Mouse (Mus musculus) lung, embryonic 16.5 days (tissue): Measurements from ENCODE around the gene Hes1. TPM values are rescaled to one million over a fixed set of nuclear protein-coding genes. Genes with fewer than 3 reads are reported as not detected.

Experiments
- ATAC-seq: fragments of 200-750 bp; cut with Nextera tagmentation; 2 replicates; pipeline ENCODE4 v1.8.0; 2017; ENCODE audit warnings: low read depth, mild to moderate bottlenecking, moderate library complexity
- H3K27ac ChIP-seq: fragments of 300-500 bp; sonication (generic); 2 replicates; pipeline ENCODE4 v1.5.1; 2014; ENCODE audit warnings: mild to moderate bottlenecking, control low read depth, low read length
- H3K27me3 ChIP-seq: fragments of 300-500 bp; sonication (generic); 2 replicates; pipeline ENCODE4 v1.6.1; 2014; ENCODE audit warnings: low read depth, low read length, mixed read lengths; ENCODE audit not compliant: control insufficient read depth, insufficient read depth
- H3K36me3 ChIP-seq: fragments of 300-500 bp; sonication (generic); 2 replicates; pipeline ENCODE4 v1.6.1; 2014; ENCODE audit warnings: low read length; ENCODE audit not compliant: control insufficient read depth, insufficient read depth
- H3K4me1 ChIP-seq: fragments of 300-500 bp; sonication (generic); replicated peaks from 2 replicates; pipeline ENCODE4 v1.6.1; 2014; ENCODE audit warnings: low read length, mixed read lengths; ENCODE audit not compliant: control insufficient read depth, insufficient read depth
- H3K4me2 ChIP-seq: fragments of 300-500 bp; sonication (generic); 2 replicates; pipeline ENCODE4 v1.6.1; 2014; ENCODE audit warnings: low read depth, low read length, control low read depth
- H3K4me3 ChIP-seq: fragments of 300-500 bp; sonication (generic); 2 replicates; pipeline ENCODE4 v1.5.1; 2014; ENCODE audit warnings: mild to moderate bottlenecking, low read length, control low read depth
- H3K9ac ChIP-seq: fragments of 300-500 bp; sonication (generic); 2 replicates; pipeline ENCODE4 v1.6.1; 2014; ENCODE audit warnings: low read length, control low read depth
- H3K9me3 ChIP-seq: fragments of 300-500 bp; sonication (generic); 2 replicates; pipeline ENCODE4 v1.6.1; 2016; ENCODE audit warnings: low read length; ENCODE audit not compliant: control insufficient read depth
- WGBS: fragments of 180-500 bp; shearing (Covaris S2); extraction: QIAGEN DNeasy Blood & Tissue Kit; methylation state at CpG from one replicate; pipeline ENCODE4 v1.1.7; 2014; 5-methylcytosine and 5-hydroxymethylcytosine counted together
- polyA plus RNA-seq: library from polyadenylated mRNA; unstranded; fragments of >200 nt; fragmentation: Nextera tagmentation; extraction: Ambion mirVana; gene quantifications from 2 replicates; pipeline ENCODE4 v1.2.1, GENCODE M21; 2015

The Hes1 gene
- polyA plus RNA-seq, 1 experiment from 2014 or later = 40.7 TPM

DNA sequence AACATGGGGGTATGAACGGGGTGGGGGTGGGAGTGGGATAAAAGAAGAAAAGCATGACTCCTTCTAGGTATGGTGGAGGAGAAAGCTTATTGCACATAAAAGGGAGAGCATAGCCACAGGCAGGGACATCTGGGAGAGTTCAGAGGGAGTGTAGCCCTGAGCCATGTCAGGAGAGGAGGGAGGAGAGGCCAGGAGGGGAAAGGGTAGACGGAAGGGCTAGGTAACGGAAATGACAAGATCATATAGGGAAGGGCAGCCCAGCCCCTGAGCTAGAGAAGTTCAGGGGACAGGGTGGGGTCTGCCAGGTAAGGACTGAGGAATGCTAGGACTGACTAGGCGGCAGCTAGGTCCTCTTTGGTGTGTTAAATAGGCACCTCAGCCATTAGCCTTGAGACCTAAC is 17.8 kb downstream of the Hes1 start:
- Histone ChIP-seq H3K36me3 (no peaks in the 10 kb centered on the region), H3K9me3 (no peaks in the 10 kb centered on the region), H3K4me2 (no peak overlapping the region), H3K4me1 (peaks cover 18% of the 10 kb centered on the region), H3K27me3 (no peaks in the 10 kb centered on the region), H3K4me3 (no peak overlapping the region), H3K9ac (no peak overlapping the region), H3K27ac (no peak overlapping the region)
- ATAC-seq = no peak
- 78% methylated on average over 4 of the region's 4 CpGs for WGBS

DNA sequence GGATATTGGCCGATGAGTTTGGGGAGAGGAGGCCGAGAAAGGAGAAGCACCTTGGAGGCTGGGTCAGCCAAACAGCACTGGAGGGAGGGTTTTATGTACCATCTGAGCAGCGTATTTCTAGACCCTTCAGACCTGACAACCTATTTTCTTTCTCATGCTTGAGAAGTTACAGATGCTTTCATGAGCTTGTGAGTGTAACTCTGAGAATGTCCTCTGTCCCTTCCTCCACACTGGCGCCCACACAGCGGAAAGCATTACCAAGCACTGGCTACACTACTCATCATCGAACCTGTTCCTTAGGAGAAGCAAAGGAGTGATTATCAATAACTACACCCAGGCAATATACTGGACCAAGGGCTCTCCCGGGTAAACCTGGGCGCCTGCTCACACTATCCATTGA is 18.8 kb downstream of the Hes1 start:
- ATAC-seq = no peak
- Histone ChIP-seq H3K9me3 (no peaks in the 10 kb centered on the region), H3K27ac (no peak overlapping the region), H3K27me3 (no peaks in the 10 kb centered on the region), H3K4me2 (no peak overlapping the region), H3K4me3 (no peak overlapping the region), H3K9ac (no peak overlapping the region), H3K4me1 (peaks cover 18% of the 10 kb centered on the region), H3K36me3 (no peaks in the 10 kb centered on the region)
- 93% methylated on average over 8 of the region's 8 CpGs for WGBS

DNA sequence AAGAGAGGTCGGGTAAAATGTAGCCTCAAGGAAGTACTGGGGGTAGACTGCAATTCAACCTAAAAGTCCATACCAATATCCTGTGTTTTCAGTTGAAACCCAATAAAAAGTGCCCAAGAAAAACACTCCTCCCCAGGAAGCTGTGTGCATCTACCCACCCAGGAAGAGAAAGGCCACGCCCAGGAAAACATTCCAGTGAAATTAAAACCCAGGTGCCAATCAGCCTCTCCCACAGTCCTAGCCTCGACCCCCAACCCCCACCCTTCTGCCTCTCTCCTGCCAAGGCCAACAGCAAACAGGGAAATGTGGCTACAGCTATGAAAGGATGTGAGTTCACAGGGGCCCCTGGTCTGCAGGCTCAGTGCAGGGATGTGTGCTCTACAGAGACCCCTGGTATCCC is 19.4 kb downstream of the Hes1 start:
- Histone ChIP-seq H3K27me3 (no peaks in the 10 kb centered on the region), H3K9ac (no peak overlapping the region), H3K9me3 (no peaks in the 10 kb centered on the region), H3K4me3 (no peak overlapping the region), H3K4me2 (no peak overlapping the region), H3K4me1 (peaks cover 18% of the 10 kb centered on the region), H3K27ac (no peak overlapping the region), H3K36me3 (no peaks in the 10 kb centered on the region)
- WGBS = 58% methylated on average over 3 of the region's 3 CpGs
- no peak for ATAC-seq

DNA sequence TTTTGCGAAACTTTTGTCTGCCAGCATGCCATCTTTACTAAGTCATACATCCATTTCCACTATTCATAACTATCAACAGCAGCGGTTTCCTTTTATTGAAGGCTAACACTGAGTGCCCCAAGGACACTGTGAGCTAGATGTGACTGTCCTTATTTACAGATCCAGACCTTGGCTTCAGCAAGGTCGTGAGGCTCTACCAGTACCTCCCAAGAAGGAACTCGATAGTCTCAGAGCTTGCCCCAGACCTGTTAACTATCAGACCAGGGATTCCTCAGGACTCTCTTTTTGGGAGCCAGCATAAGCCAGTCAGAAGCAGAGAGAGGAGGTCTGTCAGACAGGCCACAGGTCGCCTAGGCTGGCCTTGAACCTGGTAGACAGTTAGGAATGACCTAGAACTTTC is 24.5 kb downstream of the Hes1 start:
- no peaks in the 10 kb centered on the region for H3K36me3 ChIP-seq
- peaks cover 15% of the 10 kb centered on the region for H3K4me1 ChIP-seq
- no peak for ATAC-seq
- no peak overlapping the region for H3K4me2 ChIP-seq
- H3K9me3 ChIP-seq = no peaks in the 10 kb centered on the region
- H3K27me3 ChIP-seq = no peaks in the 10 kb centered on the region
- H3K9ac ChIP-seq = no peak overlapping the region
- H3K4me3 ChIP-seq = no peak overlapping the region
- WGBS = 80% methylated on average over 5 of the region's 5 CpGs
- no peak overlapping the region for H3K27ac ChIP-seq

DNA sequence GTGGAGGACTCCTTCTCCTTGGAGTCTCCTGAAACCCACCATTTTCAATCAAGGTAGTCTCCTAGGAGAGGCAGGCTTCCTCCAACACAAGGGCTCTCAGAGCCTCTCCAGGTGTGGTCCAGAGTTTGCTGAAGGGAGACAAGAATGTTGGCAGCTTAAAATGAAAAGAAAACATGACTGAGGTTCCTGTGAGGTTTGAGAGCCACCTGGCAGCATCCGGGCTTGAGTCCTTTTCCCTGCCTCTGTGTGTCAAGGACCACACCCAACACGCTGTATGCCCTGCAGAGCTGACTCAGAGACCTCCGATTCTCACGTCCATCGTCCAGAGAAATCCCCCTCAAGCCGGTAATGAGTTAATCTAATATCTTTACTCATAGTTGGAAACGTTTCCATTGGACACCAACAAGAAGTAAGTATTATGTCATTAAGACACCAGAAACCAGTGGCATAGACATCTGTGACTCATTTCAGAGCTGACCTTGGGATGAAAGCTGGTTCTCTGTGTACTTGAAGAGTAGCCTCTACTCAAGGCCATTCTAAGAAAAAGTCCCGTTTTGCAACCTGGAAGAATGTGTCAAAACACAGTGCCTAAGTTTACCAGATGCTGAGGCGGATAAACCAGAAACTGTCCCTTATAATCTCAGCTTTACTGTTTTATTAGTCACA is 26.1 kb downstream of the Hes1 start:
- peak; percentile 72 for ATAC-seq
- H3K9me3 ChIP-seq = no peaks in the 10 kb centered on the region

DNA sequence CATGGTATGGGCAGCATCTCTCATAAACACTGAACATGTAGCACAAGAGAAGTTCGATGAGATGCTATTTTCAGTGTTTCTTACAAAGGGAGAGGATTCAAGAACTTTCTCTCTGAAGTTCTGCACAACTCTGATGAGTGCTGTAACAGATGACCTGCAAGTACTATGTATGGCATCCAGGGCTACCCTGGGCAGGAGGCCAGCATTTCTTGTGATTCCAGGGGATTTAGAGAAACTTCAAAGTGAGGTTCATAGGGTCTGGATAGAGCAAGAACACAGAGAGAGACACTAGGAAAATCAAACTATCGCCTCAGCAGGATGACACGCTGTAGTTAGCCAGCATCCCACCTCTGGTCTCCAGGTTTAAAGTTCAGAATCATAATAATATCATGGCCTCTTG is 31.9 kb downstream of the Hes1 start:
- no peaks in the 10 kb centered on the region for H3K9me3 ChIP-seq
- H3K4me1 ChIP-seq = peaks cover 13% of the 10 kb centered on the region
- peak; percentile 39 for ATAC-seq
- H3K27me3 ChIP-seq = no peaks in the 10 kb centered on the region
- 34% methylated on average over 3 of the region's 3 CpGs for WGBS
- no peaks in the 10 kb centered on the region for H3K36me3 ChIP-seq
- H3K9ac ChIP-seq = no peak overlapping the region
- H3K4me3 ChIP-seq = no peak overlapping the region
- H3K4me2 ChIP-seq = peak overlapping the region; percentile 25
- peak overlapping the region; percentile 85 for H3K27ac ChIP-seq

More for the DNA sequence above, 26.1 kb downstream of the Hes1 start:
- Histone ChIP-seq H3K27me3 (no peaks in the 10 kb centered on the region), H3K9ac (no peak overlapping the region), H3K4me2 (no peak overlapping the region), H3K27ac (0 out of 2 replicates have a peak overlapping the region, but pooled peaks have one; percentile 5), H3K36me3 (no peaks in the 10 kb centered on the region), H3K4me3 (no peak overlapping the region), H3K4me1 (peaks cover 13% of the 10 kb centered on the region)
- WGBS = 51% methylated on average over 9 of the region's 9 CpGs

DNA sequence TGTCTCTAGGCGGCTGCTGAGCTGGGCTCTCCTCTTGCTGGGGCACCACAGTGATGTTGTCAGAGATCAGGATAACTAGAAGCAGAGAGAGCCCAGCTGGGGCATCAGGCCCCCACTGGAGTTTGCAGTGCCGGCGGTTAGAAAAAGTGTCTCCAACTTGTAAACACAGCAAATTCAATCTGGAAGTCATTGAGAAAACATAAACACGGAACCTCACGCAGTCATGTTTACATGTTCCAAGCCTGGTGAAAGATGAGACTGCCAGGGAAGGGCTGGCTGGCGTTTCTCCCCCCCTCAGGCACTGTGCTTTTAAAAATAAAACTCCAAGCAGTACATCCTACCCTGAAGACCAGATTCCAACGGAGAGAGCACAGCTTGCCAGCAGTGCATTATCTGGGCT is 32.3 kb downstream of the Hes1 start:
- Histone ChIP-seq H3K9ac (peak overlapping the region; percentile 42), H3K27ac (peak overlapping the region; percentile 85), H3K4me1 (peaks cover 13% of the 10 kb centered on the region), H3K4me3 (no peak overlapping the region), H3K4me2 (peak overlapping the region; percentile 25), H3K9me3 (no peaks in the 10 kb centered on the region), H3K36me3 (no peaks in the 10 kb centered on the region), H3K27me3 (no peaks in the 10 kb centered on the region)
- 11% methylated on average over 7 of the region's 7 CpGs for WGBS
- peak; percentile 91 for ATAC-seq

DNA sequence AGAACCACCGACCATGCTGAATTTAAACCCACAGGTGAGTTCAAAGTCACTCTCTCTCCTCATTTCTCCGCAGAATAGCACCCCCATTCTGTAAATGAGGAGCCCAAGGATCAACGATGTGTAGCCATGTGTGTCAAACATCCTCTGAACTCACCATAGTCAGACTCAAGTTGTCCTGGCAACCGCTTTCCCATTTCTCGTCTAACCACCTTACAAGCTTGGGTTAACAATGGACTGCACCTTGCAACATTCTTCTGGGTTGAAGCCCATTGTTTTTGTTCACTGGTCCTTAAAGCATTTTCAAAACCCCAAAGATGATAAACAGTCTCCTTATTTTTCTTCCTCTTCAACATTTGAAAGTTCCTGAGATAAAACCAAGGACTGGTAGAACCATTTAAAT is 34.9 kb downstream of the Hes1 start:
- no peak overlapping the region for H3K4me2 ChIP-seq
- peaks cover 25% of the 10 kb centered on the region for H3K4me1 ChIP-seq
- H3K9ac ChIP-seq = no peak overlapping the region
- H3K36me3 ChIP-seq = no peaks in the 10 kb centered on the region
- no peak overlapping the region for H3K27ac ChIP-seq
- no peaks in the 10 kb centered on the region for H3K27me3 ChIP-seq
- WGBS = 76% methylated on average over 5 of the region's 5 CpGs
- no peaks in the 10 kb centered on the region for H3K9me3 ChIP-seq
- ATAC-seq = no peak
- H3K4me3 ChIP-seq = no peak overlapping the region

DNA sequence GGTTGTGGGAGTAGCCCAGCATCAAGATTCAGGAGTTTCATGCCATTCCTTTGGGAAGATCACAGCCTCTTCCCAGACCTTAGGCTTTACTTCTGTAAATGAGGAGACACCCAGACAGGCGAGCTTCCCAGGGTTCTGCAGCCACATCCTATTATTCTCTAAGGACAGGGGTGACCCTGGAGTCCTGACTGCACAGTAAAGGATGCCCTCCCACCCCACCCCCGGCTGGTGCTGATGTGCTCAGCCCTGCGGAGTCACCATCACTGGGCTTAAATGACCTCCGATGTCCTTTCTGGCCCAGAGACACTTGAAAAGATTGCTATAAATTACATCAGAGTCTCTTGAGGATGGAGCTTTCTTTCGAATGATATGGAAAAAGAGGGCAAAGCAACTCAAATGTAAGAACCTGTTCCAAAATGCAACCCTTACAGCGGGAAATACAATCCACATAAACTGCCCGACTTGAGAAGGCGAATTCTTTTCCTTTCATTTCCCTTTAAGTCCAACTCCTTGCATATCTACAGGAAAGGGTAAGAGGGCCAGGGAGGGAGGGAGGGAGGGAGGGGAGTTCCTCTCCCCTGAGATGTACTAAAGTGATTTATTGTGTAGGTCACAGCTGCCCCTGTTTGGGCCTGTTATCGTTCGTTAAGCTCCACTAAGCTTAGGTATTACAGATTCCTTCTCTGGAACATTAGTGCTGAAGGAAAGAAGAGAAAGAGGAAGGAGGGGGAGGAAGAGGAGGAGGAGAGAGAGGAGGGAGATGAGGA is 38.1 kb downstream of the Hes1 start:
- no peaks in the 10 kb centered on the region for H3K9me3 ChIP-seq
- no peak overlapping the region for H3K27ac ChIP-seq
- peak overlapping the region; percentile 4; the same call in 1 of the 2 replicates for H3K4me2 ChIP-seq
- no peak overlapping the region for H3K9ac ChIP-seq
- peak; percentile 39; the same call in 1 of the 2 replicates for ATAC-seq
- peaks cover 12% of the 10 kb centered on the region for H3K4me1 ChIP-seq
- H3K36me3 ChIP-seq = no peaks in the 10 kb centered on the region
- no peaks in the 10 kb centered on the region for H3K27me3 ChIP-seq
- 24% methylated on average over 10 of the region's 10 CpGs for WGBS
- H3K4me3 ChIP-seq = no peak overlapping the region
